Mouse (Mus musculus) embryonic facial prominence, embryonic 14.5 days (tissue): ENCODE data around the gene Dyrk3. TPM values are rescaled to one million over a fixed set of nuclear protein-coding genes. Genes with fewer than 3 reads are reported as not detected.
A peak's percentile ranks its signal among the peaks of the same experiment; 100 is the strongest.

Experiments
- ATAC-seq: fragments of 200-750 bp; cut with Nextera tagmentation; 2 replicates; pipeline ENCODE4 v1.8.0; 2017; ENCODE audit warnings: low read depth, moderate number of reproducible peaks, moderate TSS enrichment
- DNase-seq: peaks from one replicate; pipeline ENCODE4 v3.0.0-alpha.2; 2015; ENCODE audit warnings: low spot score
- H3K27ac ChIP-seq: fragments of 300-500 bp; sonication (generic); replicated peaks from 2 replicates; pipeline ENCODE4 v1.5.1; 2014; ENCODE audit warnings: low read depth, mild to moderate bottlenecking, low read length, moderate library complexity
- H3K27me3 ChIP-seq: fragments of 300-500 bp; sonication (generic); replicated peaks from 2 replicates; pipeline ENCODE4 v1.6.1; 2014; ENCODE audit warnings: low read length; ENCODE audit not compliant: control insufficient read depth, insufficient read depth
- H3K36me3 ChIP-seq: fragments of 300-500 bp; sonication (generic); 2 replicates; pipeline ENCODE4 v1.6.1; 2014; ENCODE audit warnings: low read length, mixed read lengths; ENCODE audit not compliant: control insufficient read depth, insufficient read depth
- H3K4me1 ChIP-seq: fragments of 300-500 bp; sonication (generic); 2 replicates; pipeline ENCODE4 v1.6.1; 2014; ENCODE audit warnings: antibody characterized with exemption, low read length; ENCODE audit not compliant: control insufficient read depth, insufficient read depth
- H3K4me2 ChIP-seq: fragments of 300-500 bp; sonication (generic); 2 replicates; pipeline ENCODE4 v1.6.1; 2014; ENCODE audit warnings: low read depth, mild to moderate bottlenecking, low read length, moderate library complexity, mixed read lengths
- H3K4me3 ChIP-seq: fragments of 300-500 bp; sonication (generic); 2 replicates; pipeline ENCODE4 v1.5.1; 2014; ENCODE audit warnings: low read depth, mild to moderate bottlenecking, low read length
- H3K9ac ChIP-seq: fragments of 300-500 bp; sonication (generic); 2 replicates; pipeline ENCODE4 v1.6.1; 2014; ENCODE audit warnings: low read depth, mild to moderate bottlenecking, low read length, moderate library complexity, mixed read lengths
- H3K9me3 ChIP-seq: fragments of 300-500 bp; sonication (generic); 2 replicates; pipeline ENCODE4 v1.6.1; 2016; ENCODE audit warnings: low read length; ENCODE audit not compliant: control insufficient read depth
- WGBS: fragments of 180-500 bp; shearing (Covaris S2); extraction: QIAGEN DNeasy Blood & Tissue Kit; methylation state at CpG from one replicate; pipeline ENCODE4 v1.1.7; 2014; 5-methylcytosine and 5-hydroxymethylcytosine counted together
- polyA plus RNA-seq: library from polyadenylated mRNA; unstranded; fragments of >200 nt; fragmentation: Nextera tagmentation; extraction: Ambion mirVana; gene quantifications from 2 replicates; pipeline ENCODE4 v1.2.1, GENCODE M21; 2014

The Dyrk3 gene
- polyA plus RNA-seq, 1 experiment from 2014 or later, result 4.3 TPM

DNA sequence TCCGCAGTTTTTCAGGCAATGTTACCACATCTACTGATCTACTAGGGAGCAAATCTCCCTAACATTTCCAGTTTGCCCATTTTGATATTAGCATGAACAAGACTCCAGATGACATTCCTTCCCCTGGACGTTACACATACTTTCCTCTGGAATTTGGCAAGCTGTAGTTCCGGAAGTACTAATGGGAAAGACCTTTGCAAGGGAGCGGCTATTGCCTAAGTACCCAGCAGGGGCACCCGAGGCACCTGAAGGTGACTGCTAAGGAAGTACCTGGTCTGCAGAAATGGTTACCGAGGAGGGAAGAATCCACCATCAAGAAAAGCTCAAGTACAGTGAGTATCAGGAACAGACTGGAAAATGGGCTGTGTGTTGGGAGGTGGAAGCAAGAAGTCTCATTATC, 25.6 kb downstream of the Dyrk3 start:
- Histone ChIP-seq H3K27me3 (no peaks in the 10 kb centered on the region), H3K9me3 (no peaks in the 10 kb centered on the region), H3K4me2 (no peak overlapping the region), H3K4me3 (no peak overlapping the region), H3K4me1 (peaks cover 20% of the 10 kb centered on the region), H3K36me3 (no peaks in the 10 kb centered on the region), H3K9ac (no peak overlapping the region), H3K27ac (no peak overlapping the region)
- 28% methylated on average over 6 of the region's 6 CpGs for whole genome bisulfite sequencing
- peak; percentile 64 for DNase-seq
- ATAC-seq, result no peak

DNA sequence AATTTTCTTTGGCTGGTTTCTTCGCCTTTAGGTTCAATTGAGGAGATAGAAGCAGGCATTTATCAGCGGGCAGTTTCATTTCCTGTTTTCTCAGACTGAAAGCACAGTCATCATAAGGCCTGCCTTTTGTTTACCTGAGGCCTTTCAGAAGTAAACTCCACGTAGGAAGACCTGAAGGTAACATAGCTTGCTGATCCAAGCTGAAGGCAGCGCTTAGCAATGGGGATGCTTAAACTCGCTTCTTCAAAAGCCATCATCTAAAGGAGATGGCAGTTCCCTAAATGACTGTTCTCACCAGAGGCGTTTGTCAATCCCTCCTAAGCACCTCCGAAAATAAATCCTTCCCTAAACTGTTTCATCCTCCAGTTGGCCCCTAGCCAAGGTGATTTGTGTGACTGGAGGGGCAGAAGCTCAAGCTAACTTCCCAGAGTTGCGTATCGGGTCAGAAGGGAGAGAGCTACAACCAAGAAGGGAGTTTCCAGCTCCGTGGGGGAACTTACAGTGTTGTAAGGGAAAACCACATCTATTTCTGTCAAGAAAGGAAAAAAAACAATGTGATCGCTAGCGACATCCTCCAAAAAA, 27.5 kb downstream of the Dyrk3 start:
- no peak overlapping the region for H3K4me2 ChIP-seq
- DNase-seq (peak; percentile 69), ATAC-seq (no peak)
- H3K9me3 ChIP-seq, result no peaks in the 10 kb centered on the region
- no peak overlapping the region for H3K9ac ChIP-seq
- H3K4me3 ChIP-seq, result no peak overlapping the region
- no peak overlapping the region for H3K27ac ChIP-seq
- WGBS, result 59% methylated on average over 12 of the region's 12 CpGs
- H3K27me3 ChIP-seq, result no peaks in the 10 kb centered on the region
- no peaks in the 10 kb centered on the region for H3K36me3 ChIP-seq
- peaks cover 17% of the 10 kb centered on the region for H3K4me1 ChIP-seq

DNA sequence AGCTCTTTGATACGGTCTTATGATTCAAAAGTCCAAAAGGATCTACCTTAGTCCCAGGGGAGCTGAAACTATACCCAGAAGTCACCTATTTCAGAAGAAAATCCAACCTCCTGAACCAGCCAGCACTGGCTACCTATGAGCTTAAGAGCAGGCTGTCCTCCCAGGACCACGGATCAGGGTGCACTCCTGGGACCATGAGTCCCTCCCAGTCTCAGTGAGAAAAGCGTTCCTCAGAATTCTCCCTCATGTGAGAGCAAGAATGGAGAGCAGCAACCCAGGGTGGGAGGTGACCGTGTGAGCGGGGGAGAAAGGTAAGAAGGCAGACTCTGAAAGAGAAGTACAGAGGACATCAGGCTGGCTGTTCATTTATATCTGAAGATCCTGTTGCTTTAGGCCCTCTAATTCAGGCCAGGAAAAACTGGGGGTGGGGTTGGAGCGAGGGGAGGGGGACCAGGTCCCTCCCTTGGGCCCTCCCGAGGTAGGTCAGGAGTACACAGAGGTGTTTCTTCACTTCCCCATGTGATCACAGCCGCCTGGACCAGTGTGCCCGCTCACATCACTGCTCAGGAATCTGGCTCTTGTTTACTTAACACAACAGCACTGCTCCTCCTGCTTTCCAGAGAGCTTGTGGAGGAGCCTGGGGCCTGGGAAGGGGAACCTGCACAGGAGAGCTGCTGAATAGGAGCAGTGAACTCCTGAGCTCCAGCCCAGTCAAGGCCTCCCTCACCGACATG, 30.4 kb downstream of the Dyrk3 start:
- ATAC-seq (peak; percentile 88), DNase-seq (peak; percentile 89)
- H3K4me2 ChIP-seq, result no peak overlapping the region

DNA sequence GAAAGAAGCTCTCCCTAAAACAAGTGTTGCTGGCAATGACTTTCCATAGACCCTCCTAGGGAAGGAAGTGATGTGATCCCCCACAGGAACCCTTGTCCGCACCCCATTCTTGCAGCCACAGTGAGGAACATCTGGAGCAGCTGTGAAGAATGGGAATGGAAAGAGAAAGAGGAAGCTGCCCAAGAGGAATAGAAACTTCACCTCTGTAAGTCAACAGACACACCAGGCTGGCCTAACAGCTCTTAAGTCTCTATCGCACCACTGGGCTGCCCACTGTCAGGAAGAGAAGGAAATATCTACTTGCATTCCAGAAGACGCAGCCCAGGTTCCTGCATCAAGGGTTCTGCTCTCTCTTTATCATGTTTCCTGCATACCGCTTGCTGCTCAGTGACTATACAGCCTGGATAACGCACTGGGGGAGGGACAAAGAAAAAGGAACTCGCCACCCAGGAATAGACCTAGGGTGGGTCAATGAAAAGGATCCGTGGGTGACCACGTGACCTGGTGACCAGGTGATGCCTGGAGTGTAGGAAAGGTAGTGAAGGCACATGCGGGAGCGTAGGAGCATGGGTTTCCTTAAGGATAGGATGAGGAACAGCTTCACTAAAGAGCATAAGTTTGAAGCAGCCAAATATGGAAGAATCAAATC, 34.2 kb downstream of the Dyrk3 start:
- no peak for DNase-seq
- WGBS, result 77% methylated on average over 10 of the region's 10 CpGs

More for the DNA sequence above, 30.4 kb downstream of the Dyrk3 start:
- Histone ChIP-seq H3K4me3 (no peak overlapping the region), H3K9ac (peak overlapping the region; percentile 1; the same call in 1 of the 2 replicates), H3K27ac (peak overlapping the region; percentile 84), H3K9me3 (no peaks in the 10 kb centered on the region), H3K27me3 (no peaks in the 10 kb centered on the region), H3K4me1 (peaks cover 17% of the 10 kb centered on the region), H3K36me3 (no peaks in the 10 kb centered on the region)
- 45% methylated on average over 10 of the region's 10 CpGs for WGBS

DNA sequence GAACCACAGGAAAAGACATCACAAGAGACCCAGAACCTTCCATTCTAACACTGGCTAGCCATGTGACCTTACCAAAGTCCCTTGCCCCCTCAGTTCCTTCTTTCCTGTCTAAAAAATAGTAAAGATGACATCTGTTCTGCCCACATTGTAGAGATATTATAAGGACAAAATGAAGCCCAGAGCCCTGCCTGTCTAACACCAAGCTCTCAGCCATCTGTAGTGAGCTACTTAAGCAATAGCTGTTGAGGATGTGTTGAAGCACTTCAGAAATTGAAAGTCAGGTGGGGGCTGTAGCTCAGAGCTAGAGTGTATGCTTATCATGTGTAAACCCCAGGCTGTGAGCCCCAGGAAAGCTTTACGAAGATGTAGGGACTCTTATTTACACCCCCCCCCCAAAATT, 37.3 kb downstream of the Dyrk3 start:
- Histone ChIP-seq H3K9ac (no peak overlapping the region), H3K36me3 (no peaks in the 10 kb centered on the region), H3K4me1 (peaks cover under 1% of the 10 kb centered on the region; the same call in 1 of the 2 replicates), H3K9me3 (no peaks in the 10 kb centered on the region), H3K4me3 (no peak overlapping the region), H3K27ac (no peak overlapping the region), H3K27me3 (no peaks in the 10 kb centered on the region), H3K4me2 (no peak overlapping the region)
- WGBS, result 83% methylated on average over 1 of the region's 1 CpGs
- ATAC-seq (no peak), DNase-seq (no peak)

More for the DNA sequence above, 34.2 kb downstream of the Dyrk3 start:
- Histone ChIP-seq H3K27ac (no peak overlapping the region), H3K27me3 (no peaks in the 10 kb centered on the region), H3K9ac (no peak overlapping the region), H3K36me3 (no peaks in the 10 kb centered on the region), H3K4me2 (no peak overlapping the region), H3K9me3 (no peaks in the 10 kb centered on the region), H3K4me1 (peaks cover 8% of the 10 kb centered on the region; the same call in 1 of the 2 replicates), H3K4me3 (no peak overlapping the region)
- no peak for ATAC-seq

DNA sequence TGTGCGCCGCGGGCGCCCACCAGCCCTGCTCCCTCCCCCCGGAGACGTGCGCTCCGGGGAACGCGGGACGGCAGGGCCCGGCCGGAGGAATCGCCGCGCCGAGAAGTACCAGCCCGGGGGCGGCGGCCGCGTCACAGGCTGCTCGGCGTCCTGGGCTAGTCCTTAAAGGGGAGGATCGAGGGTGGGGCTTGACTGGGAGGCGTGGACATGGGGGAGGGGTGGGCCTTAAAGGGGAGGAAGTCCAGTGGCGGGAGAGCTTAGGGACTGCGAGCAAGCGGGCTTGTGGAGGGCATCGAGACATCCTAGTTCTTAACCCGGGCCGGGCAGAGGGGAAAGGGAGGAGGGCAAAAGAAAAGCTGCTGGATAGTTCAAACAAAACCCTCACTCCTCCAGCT, 40.4 kb downstream of the Dyrk3 start, which contains the start of gene Mapkapk2:
Gene Mapkapk2 (minus strand): TSS at position 127 of the 395 bp plus-strand sequence.
- H3K4me1 ChIP-seq, result peaks cover 12% of the 10 kb centered on the region
- DNase-seq (peak; percentile 97), ATAC-seq (peak; percentile 96)
- H3K4me3 ChIP-seq, result peak within 1 kb of the TSS; percentile 86
- WGBS, result 0% methylated on average over 18 of the region's 32 CpGs
- no peaks in the 10 kb centered on the region for H3K27me3 ChIP-seq
- no peaks in the 10 kb centered on the region for H3K36me3 ChIP-seq
- peak within 1 kb of the TSS; percentile 92 for H3K27ac ChIP-seq
- no peaks in the 10 kb centered on the region for H3K9me3 ChIP-seq
- peak within 1 kb of the TSS; percentile 87 for H3K4me2 ChIP-seq
- H3K9ac ChIP-seq, result peak within 1 kb of the TSS; percentile 95

DNA sequence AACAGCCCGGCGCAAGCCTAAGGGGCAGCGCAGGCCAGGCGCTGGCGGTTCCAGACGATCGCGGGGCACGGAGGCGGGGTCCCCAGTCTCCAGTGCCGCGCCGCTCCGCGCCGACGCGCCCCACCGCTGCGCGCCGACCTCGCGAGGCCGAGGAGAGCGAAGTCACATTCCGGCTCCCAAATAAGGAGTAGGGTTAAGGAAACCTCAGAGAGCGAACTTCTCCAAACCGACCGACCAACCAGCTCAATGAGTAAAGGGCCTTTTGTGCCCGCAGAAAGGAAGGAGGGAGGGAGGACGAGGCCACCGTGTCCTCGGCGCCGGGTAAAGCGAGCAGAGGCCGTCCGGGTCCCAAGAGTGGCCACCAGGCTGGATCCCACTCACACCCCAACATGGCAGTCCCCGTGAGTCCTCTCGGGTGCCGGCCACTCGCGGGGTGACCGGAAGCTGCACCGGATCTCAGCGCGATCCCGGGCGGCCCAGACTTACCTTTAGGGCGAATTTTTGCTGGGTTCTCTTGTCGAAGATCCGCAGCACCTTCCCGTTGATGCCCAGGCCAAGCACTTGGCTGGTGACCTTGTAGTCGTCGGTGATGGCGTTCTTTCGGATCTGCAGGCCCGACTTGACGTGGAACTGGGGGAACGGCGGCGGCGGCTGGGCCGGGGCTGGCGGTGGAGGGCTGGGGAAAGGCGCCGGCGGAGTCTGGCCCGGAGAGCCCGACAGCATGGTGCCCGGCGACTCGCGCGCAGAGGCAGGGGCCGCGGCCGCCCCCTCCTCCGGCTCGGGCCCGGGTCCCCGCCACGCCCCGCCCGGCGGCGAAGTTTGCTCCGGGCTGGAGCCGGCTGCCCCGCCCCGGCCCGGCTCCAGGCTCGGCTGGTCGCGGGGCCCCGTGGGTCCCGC, 41.1 kb downstream of the Dyrk3 start:
- Histone ChIP-seq H3K36me3 (no peaks in the 10 kb centered on the region), H3K4me2 (peak overlapping the region; percentile 87), H3K4me3 (peak overlapping the region; percentile 86), H3K27ac (peak overlapping the region; percentile 92), H3K9ac (peak overlapping the region; percentile 95), H3K4me1 (peaks cover 12% of the 10 kb centered on the region), H3K9me3 (no peaks in the 10 kb centered on the region), H3K27me3 (no peaks in the 10 kb centered on the region)
- DNase-seq, result peak; percentile 84
- WGBS, result under 1% methylated on average over 56 of the region's 98 CpGs
- peak; percentile 71 for ATAC-seq

DNA sequence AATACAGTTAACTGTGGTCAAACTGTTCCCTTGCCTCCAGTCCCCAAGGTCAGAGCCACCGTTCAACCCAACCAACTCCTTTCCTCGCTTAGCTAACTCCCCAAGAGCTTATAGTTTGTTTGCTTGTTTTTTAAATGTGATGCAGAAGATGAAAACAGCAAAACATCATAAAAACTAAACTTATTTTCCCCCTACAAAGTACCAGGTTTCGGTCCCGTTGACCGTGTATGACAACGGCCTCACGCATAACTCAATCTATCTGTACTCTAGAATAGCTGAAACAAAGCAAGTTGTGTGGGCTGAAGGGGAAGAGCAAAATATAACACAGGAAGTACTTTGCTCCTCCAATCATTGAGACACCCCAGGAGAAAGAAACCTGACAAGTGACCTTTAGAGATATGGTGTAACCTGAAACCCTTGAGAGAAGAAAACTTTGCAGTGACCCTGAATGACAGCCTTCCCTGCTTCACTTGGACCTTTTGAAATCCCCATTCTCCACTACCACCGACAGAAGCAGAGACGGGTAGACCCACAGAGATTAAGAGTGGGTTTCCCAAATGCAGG, 41.9 kb downstream of the Dyrk3 start:
- WGBS, result 15% methylated on average over 9 of the region's 9 CpGs
- ATAC-seq (no peak), DNase-seq (no peak)
- Histone ChIP-seq H3K27ac (peak overlapping the region; percentile 92), H3K27me3 (no peaks in the 10 kb centered on the region), H3K4me3 (peak overlapping the region; percentile 86), H3K9ac (peak overlapping the region; percentile 95), H3K36me3 (no peaks in the 10 kb centered on the region), H3K4me1 (peaks cover 16% of the 10 kb centered on the region), H3K4me2 (peak overlapping the region; percentile 87), H3K9me3 (no peaks in the 10 kb centered on the region)
